Mouse (Mus musculus) kidney, postnatal 25 days (tissue): ENCODE results near the gene Fxn.
"Not testable (repeated sequence)": the region's sequence is repeated elsewhere in the genome, so short reads cannot be mapped to it uniquely, and the experiment has no call there.

Experiments
- DNase-seq, 2 experiments: peaks; one replicate each; pipeline ENCODE4 v3.0.0; 2021; ENCODE audit warnings: mixed read lengths in 2 of 2

The Fxn gene

DNA sequence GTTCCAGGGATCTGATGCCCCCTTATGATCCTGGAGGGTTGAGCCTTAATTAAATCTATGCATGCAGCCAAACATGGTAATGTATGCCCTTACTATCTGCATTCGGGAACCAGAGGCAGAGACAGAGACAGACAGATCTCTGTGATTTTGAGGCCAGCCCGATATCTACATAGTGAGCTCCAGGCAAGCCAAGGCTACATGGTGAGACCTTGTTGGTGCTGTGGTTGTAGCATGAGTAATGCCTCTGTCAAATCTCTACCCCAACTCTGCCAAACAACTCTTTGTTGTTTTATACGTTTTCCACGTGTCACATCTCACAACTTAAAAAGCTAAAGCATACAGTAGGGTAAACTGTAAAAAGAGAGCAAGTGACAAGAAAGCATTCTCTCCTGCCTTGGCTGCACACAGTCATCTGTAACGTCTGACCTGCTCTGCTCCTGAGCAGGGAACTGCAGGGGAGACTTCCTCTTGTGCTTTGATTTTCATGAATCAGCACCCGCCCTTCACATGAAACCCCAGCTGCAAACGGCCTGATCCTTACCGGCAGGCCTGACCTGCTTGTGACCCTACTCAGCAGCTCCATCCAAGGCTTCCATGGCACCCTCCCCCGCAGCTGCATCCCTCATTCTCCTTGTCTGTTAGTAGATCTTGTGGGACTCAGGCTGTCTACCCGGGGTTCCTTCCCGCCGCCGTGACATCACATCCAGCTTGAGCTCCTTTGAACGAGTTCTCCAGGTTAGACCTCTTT lies 38.4 kb downstream of the Fxn start:
- no peak for DNase-seq

GRCm38 (mm10) chr19:24241271-24241670 lies 39.1 kb downstream of the Fxn start:
- no peak for DNase-seq

- no peak for DNase-seq
Observed at GRCm38 (mm10) chr19:24238011-24238410, 42.4 kb downstream of the Fxn start.

GRCm38 (mm10) chr19:24232356-24232755 lies 48.0 kb downstream of the Fxn start:
- DNase-seq: not testable (repeated sequence)

GRCm38 (mm10) chr19:24225305-24225696 lies 55.1 kb downstream of the Fxn start:
- DNase-seq: peak; percentile 78 to 90

DNA sequence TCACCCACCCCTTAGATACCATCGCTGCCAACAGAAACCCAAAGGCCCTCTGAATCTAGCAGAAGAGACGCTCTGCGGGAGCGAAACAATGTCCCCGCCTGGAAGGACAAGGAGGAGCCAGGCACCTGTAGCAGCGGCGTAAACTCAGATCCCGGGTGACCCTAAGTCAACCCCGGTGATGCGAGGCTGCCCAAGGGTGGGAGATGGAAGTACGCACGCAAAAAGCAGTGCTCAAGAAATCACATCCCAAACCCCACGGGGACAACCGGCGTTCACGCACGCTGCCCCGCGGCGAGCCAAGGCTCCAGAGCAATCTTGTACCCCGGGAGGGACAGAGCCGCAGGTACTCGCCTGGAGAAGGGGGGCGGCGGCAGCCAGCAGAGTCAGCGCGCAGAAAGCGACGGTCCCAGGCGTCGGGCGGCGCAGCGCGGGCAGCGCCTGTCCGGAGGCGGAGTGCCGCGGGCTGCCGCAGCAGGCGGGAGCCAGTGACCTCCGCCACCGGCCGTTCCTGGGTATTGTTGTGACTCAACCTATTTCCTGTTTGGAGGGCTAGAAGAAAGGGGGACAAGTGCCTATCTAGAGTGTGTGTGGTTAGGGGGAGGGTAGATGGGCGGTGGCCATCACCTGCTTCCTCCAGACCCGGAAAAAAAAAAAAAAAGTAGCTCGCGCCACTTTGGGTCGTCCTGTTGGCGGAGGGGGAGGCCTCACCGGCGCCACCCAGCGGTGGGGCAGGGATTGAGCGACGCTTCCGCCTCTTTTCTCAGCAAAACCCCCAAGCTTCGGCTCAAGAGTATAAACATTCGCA lies 55.7 kb downstream of the Fxn start, which contains the start of gene Tjp2:
TSS of gene Tjp2 (minus strand) at position 531 of the 805 bp plus-strand sequence.
- DNase-seq: peak; percentile 71 to 84

GRCm38 (mm10) chr19:24223851-24224251 lies 56.6 kb downstream of the Fxn start:
- peak; percentile 60 to 74 for DNase-seq

GRCm38 (mm10) chr19:24221455-24221854 lies 59.0 kb downstream of the Fxn start:
- DNase-seq: no peak

- DNase-seq: peak in 1 of 2 experiments; percentile 24
Observed at GRCm38 (mm10) chr19:24220795-24221445, 59.5 kb downstream of the Fxn start.

GRCm38 (mm10) chr19:24219011-24219410 lies 61.4 kb downstream of the Fxn start:
- no peak for DNase-seq

DNA sequence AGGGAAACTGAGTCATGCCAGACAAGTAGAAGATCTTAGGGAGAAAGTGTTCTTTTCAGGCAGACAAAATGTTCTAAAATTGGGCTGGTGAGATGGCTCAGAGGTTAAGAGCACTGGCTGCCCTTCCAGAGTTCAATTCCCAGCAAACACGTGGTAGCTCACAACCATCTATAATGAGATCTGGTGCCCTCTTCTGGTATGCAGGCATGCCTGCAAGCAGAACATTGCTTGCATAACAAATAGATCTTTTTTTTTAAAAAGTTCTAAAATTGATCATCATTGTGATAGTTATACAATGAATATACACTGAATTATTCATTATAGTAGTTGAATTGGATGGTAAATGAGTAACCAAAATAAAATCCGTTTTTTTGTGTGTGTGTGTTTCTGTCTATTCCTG lies 62.1 kb downstream of the Fxn start:
- DNase-seq: no peak

DNA sequence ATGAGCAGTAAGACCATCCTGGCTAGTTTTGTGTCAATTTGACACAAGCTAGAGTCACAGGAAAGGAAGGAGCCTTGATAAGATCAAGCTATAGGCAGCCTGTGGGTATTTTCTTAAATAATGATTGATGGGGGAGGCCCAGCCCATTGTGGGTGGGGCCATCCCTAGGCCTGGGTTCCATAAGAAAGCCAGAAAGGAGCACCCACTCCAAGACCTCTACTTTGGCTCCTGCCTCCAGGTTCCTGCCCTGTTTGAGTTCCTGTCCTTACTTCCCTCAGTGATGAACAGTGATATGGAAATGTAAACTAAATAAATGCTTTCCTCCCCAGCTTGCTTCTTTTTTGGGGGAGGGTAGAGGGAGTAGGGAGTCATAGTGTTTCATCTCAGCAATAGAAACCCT lies 62.6 kb downstream of the Fxn start:
- no peak for DNase-seq

- no peak for DNase-seq
Observed at GRCm38 (mm10) chr19:24216771-24217170, 63.6 kb downstream of the Fxn start.

DNA sequence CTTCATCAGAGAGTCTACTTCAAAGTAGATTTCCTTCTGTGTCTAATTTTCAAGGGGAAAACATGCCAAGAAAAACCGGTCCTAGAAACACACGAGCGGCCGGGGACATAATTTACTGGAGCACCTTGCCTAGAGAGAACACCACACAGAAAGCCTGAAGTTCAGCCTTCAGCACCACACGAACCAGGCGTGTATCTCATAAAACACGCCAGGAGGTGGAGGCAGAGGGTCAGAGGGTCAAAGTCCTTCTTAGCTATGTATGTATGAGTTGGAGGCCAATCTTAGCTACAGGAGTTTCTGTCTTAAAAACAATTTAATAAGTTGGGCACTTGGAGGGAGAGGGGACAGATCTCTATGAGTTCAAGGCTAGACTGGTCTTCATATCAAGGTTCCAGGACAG lies 65.5 kb downstream of the Fxn start:
- DNase-seq: peak; percentile 38 to 62

DNA sequence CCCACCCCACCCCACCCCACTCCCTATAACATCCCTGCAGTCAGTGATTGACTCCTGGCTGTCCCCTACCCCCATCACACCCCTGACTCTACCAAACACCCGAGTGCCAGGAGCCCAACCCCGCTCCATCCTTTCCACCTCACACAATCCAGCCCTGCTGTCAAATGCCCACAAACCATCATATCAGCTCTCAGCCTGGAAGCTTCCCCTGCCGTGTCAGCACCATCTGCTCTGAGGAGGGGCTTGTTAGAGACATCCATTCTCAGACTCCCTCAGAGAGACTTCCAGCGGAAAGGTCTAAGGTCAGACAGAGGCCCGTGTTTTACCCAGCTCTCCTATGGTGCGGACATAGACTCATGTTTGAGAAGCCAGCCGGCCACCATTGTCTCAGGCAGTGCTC lies 67.1 kb downstream of the Fxn start:
- DNase-seq: no peak

DNA sequence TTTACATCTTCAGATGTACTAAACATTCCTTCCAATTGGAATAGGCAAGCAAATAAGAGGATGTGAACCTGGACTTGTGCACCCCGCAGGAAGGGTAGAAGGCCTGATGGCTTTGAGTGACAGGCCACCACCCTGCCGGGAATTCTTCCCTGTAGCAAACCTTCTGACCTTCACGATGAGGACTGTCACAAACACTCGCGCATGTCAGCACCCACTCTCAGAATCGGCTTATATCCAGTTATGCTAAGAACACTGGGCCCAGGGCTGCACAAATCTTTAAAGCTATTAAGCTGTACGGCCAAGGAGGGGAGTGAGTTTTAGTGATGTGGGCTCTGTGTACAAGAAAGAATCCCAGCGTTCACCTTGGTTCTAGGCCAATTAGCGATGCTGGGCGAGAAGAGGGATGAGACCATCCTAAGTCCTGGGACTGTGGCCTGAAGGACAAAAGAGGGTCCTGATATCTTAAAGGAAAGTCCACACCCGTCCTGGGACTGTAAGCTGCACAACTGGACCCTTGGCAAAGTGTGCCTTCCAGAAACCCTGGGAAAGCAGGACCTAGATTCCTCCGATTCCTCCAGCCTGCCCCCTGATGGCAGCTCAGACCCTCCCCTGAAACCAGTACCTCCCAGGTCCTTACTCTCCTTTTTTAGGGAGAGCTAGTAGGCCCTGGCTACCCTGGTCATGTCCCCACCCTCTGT lies 67.7 kb downstream of the Fxn start:
- no peak for DNase-seq
